Mouse (Mus musculus) liver, embryonic 14.5 days (tissue): Measurements from ENCODE around the gene Lmtk2. TPM values are rescaled to one million over a fixed set of nuclear protein-coding genes. Genes with fewer than 3 reads are reported as not detected.

Experiments used
- ATAC-seq: fragments of 200-750 bp; cut with Nextera tagmentation; 2 replicates; pipeline ENCODE4 v1.8.0; 2017; ENCODE audit warnings: moderate number of reproducible peaks, mild to moderate bottlenecking, moderate library complexity; ENCODE audit not compliant: insufficient read depth
- DNase-seq, 3 experiments: peaks; one replicate each; pipeline ENCODE4 v3.0.0-alpha.2; 2012 to 2013; ENCODE audit warnings: low read depth in 3 of 3, low spot score in 3 of 3
- H3K27ac ChIP-seq: fragments of 300-500 bp; sonication (generic); 2 replicates; pipeline ENCODE4 v1.5.1; 2014; ENCODE audit warnings: moderate library complexity, mild to moderate bottlenecking, control low read depth, inconsistent platforms
- H3K27me3 ChIP-seq: fragments of 300-500 bp; sonication (generic); 2 replicates; pipeline ENCODE4 v1.6.1; 2014; ENCODE audit warnings: mild to moderate bottlenecking, low read length, moderate library complexity; ENCODE audit not compliant: control insufficient read depth, insufficient read depth
- H3K36me3 ChIP-seq: fragments of 300-500 bp; sonication (generic); replicated peaks from 2 replicates; pipeline ENCODE4 v1.6.1; 2014; ENCODE audit warnings: low read depth; ENCODE audit not compliant: control insufficient read depth, insufficient read depth
- H3K4me1 ChIP-seq, 2 experiments: fragments of 200-500 bp in 1 of 2; fragments of 300-500 bp in 1 of 2; sonication (generic) in 1 of 2; replicated peaks; 2 replicates each; pipeline ENCODE4 v1.6.1; 2012 to 2014; ENCODE audit warnings: antibody characterized with exemption in 1 of 2, inconsistent platforms in 1 of 2, low read length in 1 of 2; ENCODE audit not compliant: control insufficient read depth in 2 of 2, insufficient read depth in 2 of 2
- H3K4me2 ChIP-seq: fragments of 300-500 bp; sonication (generic); 2 replicates; pipeline ENCODE4 v1.6.1; 2014; ENCODE audit warnings: low read depth, mild to moderate bottlenecking, control low read depth, moderate library complexity
- H3K4me3 ChIP-seq, 2 experiments: fragments of 200-500 bp in 1 of 2; fragments of 300-500 bp in 1 of 2; sonication (generic) in 1 of 2; 2 replicates each; pipeline ENCODE4 v1.5.1; 2012 to 2014; ENCODE audit warnings: low read depth in 2 of 2, low read length in 2 of 2, mild to moderate bottlenecking in 2 of 2, control low read depth in 1 of 2, inconsistent platforms in 1 of 2, moderate library complexity in 1 of 2; ENCODE audit not compliant: insufficient read depth in 1 of 2
- H3K9ac ChIP-seq: fragments of 300-500 bp; sonication (generic); replicated peaks from 2 replicates; pipeline ENCODE4 v1.6.1; 2014; ENCODE audit warnings: mild to moderate bottlenecking, control low read depth, moderate library complexity
- H3K9me3 ChIP-seq: fragments of 300-500 bp; sonication (generic); 2 replicates; pipeline ENCODE4 v1.6.1; 2016; ENCODE audit warnings: low read length, mixed read lengths; ENCODE audit not compliant: control insufficient read depth
- CTCF ChIP-seq: IDR thresholded peaks from 2 replicates; pipeline ENCODE4 v1.5.1; 2016; ENCODE audit warnings: antibody characterized with exemption, low read depth, control low read depth
- EP300 ChIP-seq: IDR thresholded peaks from 2 replicates; pipeline ENCODE4 v1.6.1; 2016; ENCODE audit warnings: antibody characterized with exemption, low read depth
- whole genome bisulfite sequencing: fragments of 180-500 bp; shearing (Covaris S2); extraction: QIAGEN DNeasy Blood & Tissue Kit; methylation state at CpG from one replicate; pipeline ENCODE4 v1.1.7; 2014; ENCODE audit not compliant: insufficient replicate concordance; 5-methylcytosine and 5-hydroxymethylcytosine counted together
- polyA plus RNA-seq, 2 experiments: library from polyadenylated mRNA; depleted of rRNA in 1 of 2; stranded (reverse) in 1 of 2; unstranded in 1 of 2; fragments of >200 nt; fragmentation: Nextera tagmentation in 1 of 2; extraction: Ambion mirVana in 1 of 2; gene quantifications; 2 replicates each; pipeline versions ENCODE4 v1.2.1 to v1.2.3; 2012 to 2014

Lmtk2 gene
- polyA plus RNA-seq, 2 experiments: 1.5 to 2.9 TPM

GRCm38 (mm10) chr5:144082006-144082405 is 18.2 kb upstream of the Lmtk2 start:
- Histone ChIP-seq H3K9me3 (no peaks in the 10 kb centered on the region), H3K4me2 (no peak overlapping the region), H3K9ac (no peak overlapping the region), H3K4me1 (no peaks in the 10 kb centered on the region), H3K27me3 (no peaks in the 10 kb centered on the region), H3K4me3 (no peak overlapping the region), H3K36me3 (no peaks in the 10 kb centered on the region), H3K27ac (no peak overlapping the region)
- no peak for ATAC-seq
- no peak for TF ChIP-seq CTCF
- TF ChIP-seq EP300: no peak
- 69% methylated on average over 5 of the region's 5 CpGs for WGBS
- DNase-seq: no peak

DNA sequence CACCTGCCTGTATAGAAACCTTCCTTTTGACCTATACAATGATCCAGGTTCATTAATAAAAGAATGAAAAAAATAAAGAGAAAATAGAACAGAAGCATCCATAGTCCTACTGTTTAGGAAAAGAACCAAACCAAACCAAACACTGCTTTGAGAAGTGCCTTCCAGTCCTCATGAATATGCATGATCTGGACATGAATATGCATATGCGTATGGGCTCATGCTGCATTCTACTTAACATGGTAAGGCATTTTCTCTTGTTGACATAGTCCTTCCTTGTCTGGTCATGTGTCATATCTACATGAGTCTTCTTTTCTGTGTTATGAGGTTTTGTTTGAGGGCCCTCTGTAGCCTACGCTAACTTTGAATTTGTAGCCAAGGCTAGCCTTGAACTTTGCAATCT is 16.7 kb upstream of the Lmtk2 start:
- TF ChIP-seq CTCF: no peak
- no peak for TF ChIP-seq EP300
- whole genome bisulfite sequencing: 85% methylated on average over 2 of the region's 2 CpGs
- no peaks in the 10 kb centered on the region for H3K27me3 ChIP-seq
- ATAC-seq (no peak), DNase-seq (no peak)
- H3K4me2 ChIP-seq: no peak overlapping the region
- H3K4me3 ChIP-seq: no peak overlapping the region
- H3K4me1 ChIP-seq: no peaks in the 10 kb centered on the region
- H3K36me3 ChIP-seq: no peaks in the 10 kb centered on the region
- H3K9me3 ChIP-seq: no peaks in the 10 kb centered on the region
- H3K27ac ChIP-seq: no peak overlapping the region
- no peak overlapping the region for H3K9ac ChIP-seq

GRCm38 (mm10) chr5:144084271-144084670 is 16.0 kb upstream of the Lmtk2 start:
- Histone ChIP-seq H3K9ac (no peak overlapping the region), H3K27ac (no peak overlapping the region), H3K4me3 (no peak overlapping the region), H3K4me2 (no peak overlapping the region), H3K27me3 (no peaks in the 10 kb centered on the region), H3K4me1 (no peaks in the 10 kb centered on the region), H3K9me3 (no peaks in the 10 kb centered on the region), H3K36me3 (no peaks in the 10 kb centered on the region)
- WGBS: 50% methylated on average over 4 of the region's 4 CpGs
- ATAC-seq (no peak), DNase-seq (no peak)
- TF ChIP-seq EP300: no peak
- no peak for TF ChIP-seq CTCF

DNA sequence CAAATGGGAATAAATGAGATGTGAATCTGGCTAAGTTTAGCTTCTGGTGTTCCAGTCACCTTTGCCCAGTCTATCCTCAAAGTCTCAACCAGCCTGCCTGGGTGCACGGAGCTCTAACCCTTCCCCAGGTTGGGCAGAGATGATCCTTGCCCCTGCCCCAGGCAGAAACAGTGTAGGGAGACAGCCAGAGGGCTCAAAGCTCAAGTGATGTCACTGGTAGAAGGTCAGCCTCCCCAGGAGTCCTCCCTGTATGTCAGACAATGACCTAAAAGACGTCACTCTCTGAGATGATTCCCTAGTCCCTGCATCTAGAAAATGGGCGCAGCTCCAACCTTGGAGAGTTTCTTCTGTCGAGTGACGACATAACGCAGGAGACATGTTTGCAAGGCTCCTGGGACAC is 14.5 kb upstream of the Lmtk2 start:
- H3K9me3 ChIP-seq: no peaks in the 10 kb centered on the region

GRCm38 (mm10) chr5:144086494-144086893 is 13.7 kb upstream of the Lmtk2 start:
- H3K4me1 ChIP-seq: no peaks in the 10 kb centered on the region
- H3K27me3 ChIP-seq: no peaks in the 10 kb centered on the region
- H3K9ac ChIP-seq: no peak overlapping the region
- TF ChIP-seq EP300 (no peak), CTCF (no peak)
- DNase-seq (no peak), ATAC-seq (no peak)
- no peak overlapping the region for H3K4me2 ChIP-seq
- H3K4me3 ChIP-seq: no peak overlapping the region
- H3K9me3 ChIP-seq: no peaks in the 10 kb centered on the region
- H3K36me3 ChIP-seq: no peaks in the 10 kb centered on the region
- 20% methylated on average over 2 of the region's 2 CpGs for WGBS
- H3K27ac ChIP-seq: no peak overlapping the region

More for the DNA sequence above, 14.5 kb upstream of the Lmtk2 start:
- Histone ChIP-seq H3K27ac (no peak overlapping the region), H3K36me3 (no peaks in the 10 kb centered on the region), H3K9ac (no peak overlapping the region), H3K4me3 (no peak overlapping the region), H3K4me2 (no peak overlapping the region), H3K27me3 (no peaks in the 10 kb centered on the region), H3K4me1 (no peaks in the 10 kb centered on the region)
- DNase-seq: no peak
- TF ChIP-seq CTCF: no peak
- TF ChIP-seq EP300: no peak
- 58% methylated on average over 6 of the region's 6 CpGs for WGBS
- no peak for ATAC-seq

GRCm38 (mm10) chr5:144088354-144088753 is 11.9 kb upstream of the Lmtk2 start:
- H3K4me1 ChIP-seq: no peaks in the 10 kb centered on the region
- H3K4me3 ChIP-seq: no peak overlapping the region
- no peak overlapping the region for H3K9ac ChIP-seq
- no peak overlapping the region for H3K4me2 ChIP-seq
- no peak overlapping the region for H3K27ac ChIP-seq
- no peaks in the 10 kb centered on the region for H3K36me3 ChIP-seq
- no peaks in the 10 kb centered on the region for H3K27me3 ChIP-seq
- H3K9me3 ChIP-seq: no peaks in the 10 kb centered on the region
- TF ChIP-seq CTCF: no peak
- TF ChIP-seq EP300: no peak
- 46% methylated on average over 2 of the region's 2 CpGs for WGBS
- DNase-seq (no peak), ATAC-seq (no peak)
